Mouse (Mus musculus) ovary, adult 2 months (tissue): ENCODE data around the gene Apoo. TPM values are rescaled to one million over a fixed set of nuclear protein-coding genes. Genes with fewer than 3 reads are reported as not detected.

ENCODE experiments used
- polyA plus RNA-seq: library from polyadenylated mRNA; depleted of rRNA; stranded (reverse); fragments of >200 nt; gene quantifications from 2 replicates; pipeline ENCODE4 v1.2.3, GENCODE M21; 2012; rRNA removed

Apoo gene
- polyA plus RNA-seq, result 2.0 and 3.6 TPM in 2 replicates

GRCm38 (mm10) chrX:94366670-94367241 is at the start of gene Apoo, which contains the start of gene Fam90a1b:
Apoo (plus strand) TSS chrX:94367117.
Fam90a1b (minus strand) TSS chrX:94366777.

Other genes with a start within 250 kb of the Apoo start
- 3.6 and 8.3 TPM in 2 replicates for gene Zfx, start 243.4 kb upstream of the Apoo start, polyA plus RNA-seq
- 49.7 and 62.2 TPM in 2 replicates for gene Eif2s3x, start 154.3 kb upstream of the Apoo start, polyA plus RNA-seq
- 12.2 and 14.2 TPM in 2 replicates for gene Klhl15, start 132.5 kb upstream of the Apoo start, polyA plus RNA-seq
- not detected in 2 replicates for gene Fam90a1b, start 340 bp upstream of the Apoo start, polyA plus RNA-seq
- 489 and 528 TPM in 2 replicates for gene Maged1, start 175.0 kb downstream of the Apoo start, polyA plus RNA-seq